Mouse (Mus musculus) MEL (cell line): ENCODE measurements at regions not wholly inside any gene's neighbourhood (a gene's known extent, or its start where the extent isn't known, plus 50 kb on each side); places are given as distances from the start of the nearest gene placed in this dataset.

Source experiments
- DNase-seq: peaks from one replicate; pipeline ENCODE4 v3.0.0; 2011; ENCODE audit warnings: low read depth, low spot score
- H3K27ac ChIP-seq: 2 replicates; pipeline ENCODE4 v1.5.1; 2012; ENCODE audit warnings: low read depth, mild to moderate bottlenecking, control low read depth, low read length, moderate library complexity; ENCODE audit not compliant: control insufficient read depth
- H3K27me3 ChIP-seq, 2 experiments: fragments of 150-350 bp in 1 of 2; sonication (generic) in 1 of 2; 2 replicates each; pipeline ENCODE4 v1.6.1; 2012; ENCODE audit warnings: low read length in 2 of 2, mild to moderate bottlenecking in 2 of 2, improper control_type of control experiment in 1 of 2, moderate library complexity in 1 of 2; ENCODE audit not compliant: insufficient read depth in 2 of 2, control insufficient read depth in 1 of 2
- H3K36me3 ChIP-seq, 2 experiments: 2 replicates each; pipeline ENCODE4 v1.6.1; 2012 to 2014; ENCODE audit warnings: low read length in 2 of 2, improper control_type of control experiment in 1 of 2, inconsistent platforms in 1 of 2, mild to moderate bottlenecking in 1 of 2; ENCODE audit not compliant: insufficient read depth in 2 of 2, control insufficient read depth in 1 of 2
- H3K4me1 ChIP-seq, 2 experiments: fragments of 150-350 bp in 1 of 2; sonication (generic) in 1 of 2; 2 replicates each; pipeline ENCODE4 v1.6.1; 2012; ENCODE audit warnings: low read length in 2 of 2, improper control_type of control experiment in 1 of 2, mild to moderate bottlenecking in 1 of 2; ENCODE audit not compliant: insufficient read depth in 2 of 2, control insufficient read depth in 1 of 2
- H3K4me3 ChIP-seq, 2 experiments: fragments of 150-350 bp in 1 of 2; sonication (generic) in 1 of 2; 2 replicates each; pipeline ENCODE4 v1.5.1; 2012; ENCODE audit warnings: low read depth in 2 of 2, low read length in 2 of 2, mild to moderate bottlenecking in 2 of 2, moderate library complexity in 2 of 2, control low read depth in 1 of 2, improper control_type of control experiment in 1 of 2; ENCODE audit not compliant: control insufficient read depth in 1 of 2, insufficient read depth in 1 of 2
- H3K79me2 ChIP-seq: 2 replicates; pipeline ENCODE4 v1.6.1; 2012; ENCODE audit warnings: mild to moderate bottlenecking, low read length, moderate library complexity; ENCODE audit not compliant: control insufficient read depth, poor library complexity, insufficient read depth
- H3K9ac ChIP-seq: 2 replicates; pipeline ENCODE4 v1.6.1; 2012; ENCODE audit warnings: low read depth, mild to moderate bottlenecking, control low read depth, low read length, moderate library complexity; ENCODE audit not compliant: control insufficient read depth, poor library complexity, severe bottlenecking
- H3K9me3 ChIP-seq: fragments of 150-350 bp; sonication (generic); replicated peaks from 2 replicates; pipeline ENCODE4 v1.6.1; 2012; ENCODE audit warnings: mild to moderate bottlenecking, low read length, improper control_type of control experiment, moderate library complexity; ENCODE audit not compliant: insufficient read depth
- BHLHE40 ChIP-seq: IDR thresholded peaks from 2 replicates; pipeline ENCODE4 v1.6.1; 2012; ENCODE audit warnings: low read depth, mild to moderate bottlenecking, inconsistent platforms, low read length, improper control_type of control experiment, borderline replicate concordance
- CHD1 ChIP-seq: IDR thresholded peaks from 2 replicates; pipeline ENCODE4 v1.6.1; 2012; ENCODE audit warnings: low read depth, mild to moderate bottlenecking, inconsistent platforms, low read length, improper control_type of control experiment
- ETS1 ChIP-seq: IDR thresholded peaks from 2 replicates; pipeline ENCODE4 v1.6.1; 2012; ENCODE audit warnings: low read depth, mild to moderate bottlenecking, inconsistent platforms, low read length, improper control_type of control experiment, moderate library complexity
- GABPA ChIP-seq: IDR thresholded peaks from 2 replicates; pipeline ENCODE4 v1.6.1; 2012; ENCODE audit warnings: low read depth, mild to moderate bottlenecking, inconsistent platforms, low read length, improper control_type of control experiment, moderate library complexity
- GATA1 ChIP-seq: IDR thresholded peaks from 2 replicates; pipeline ENCODE4 v1.6.1; 2011; ENCODE audit warnings: low read depth, low read length, improper control_type of control experiment
- MAFK ChIP-seq: IDR thresholded peaks from 2 replicates; pipeline ENCODE4 v1.6.1; 2011; ENCODE audit warnings: low read depth, mild to moderate bottlenecking, low read length, improper control_type of control experiment, borderline replicate concordance
- MAZ ChIP-seq: IDR thresholded peaks from 2 replicates; pipeline ENCODE4 v1.6.1; 2012; ENCODE audit warnings: low read depth, mild to moderate bottlenecking, inconsistent platforms, low read length, improper control_type of control experiment
- MEF2A ChIP-seq: IDR thresholded peaks from 2 replicates; pipeline ENCODE4 v1.6.1; 2014; ENCODE audit warnings: low read depth, mild to moderate bottlenecking, inconsistent platforms, low read length, improper control_type of control experiment; ENCODE audit not compliant: poor library complexity, insufficient replicate concordance, severe bottlenecking; ENCODE audit errors: extremely low read depth
- MXI1 ChIP-seq: IDR thresholded peaks from 2 replicates; pipeline ENCODE4 v1.6.1; 2011; ENCODE audit warnings: mild to moderate bottlenecking, low read depth, low read length, improper control_type of control experiment
- MYC ChIP-seq: IDR thresholded peaks from 2 replicates; pipeline ENCODE4 v1.6.1; 2011; ENCODE audit warnings: low read depth, mild to moderate bottlenecking, low read length, improper control_type of control experiment, moderate library complexity
- NELFE ChIP-seq: IDR thresholded peaks from 2 replicates; pipeline ENCODE4 v1.6.1; 2011; ENCODE audit warnings: low read depth, low read length, improper control_type of control experiment
- POLR2A ChIP-seq, 2 experiments: IDR thresholded peaks; 2 replicates each; pipeline ENCODE4 v1.6.1; 2011 to 2012; ENCODE audit warnings: low read length in 2 of 2, mild to moderate bottlenecking in 2 of 2, control low read depth in 1 of 2, improper control_type of control experiment in 1 of 2, low read depth in 1 of 2, moderate library complexity in 1 of 2; ENCODE audit not compliant: control insufficient read depth in 1 of 2, insufficient read depth in 1 of 2, poor library complexity in 1 of 2
- POLR2AphosphoS2 ChIP-seq: IDR thresholded peaks from 2 replicates; pipeline ENCODE4 v1.6.1; 2011; ENCODE audit warnings: low read length, improper control_type of control experiment
- POLR2AphosphoS5 ChIP-seq: IDR thresholded peaks from 2 replicates; pipeline ENCODE4 v1.6.1; 2012; ENCODE audit warnings: low read depth, borderline replicate concordance, mild to moderate bottlenecking, inconsistent platforms, low read length, moderate library complexity, mixed read lengths
- RCOR1 ChIP-seq: IDR thresholded peaks from 2 replicates; pipeline ENCODE4 v1.6.1; 2012; ENCODE audit warnings: low read depth, mild to moderate bottlenecking, inconsistent platforms, low read length, improper control_type of control experiment
- SIN3A ChIP-seq: IDR thresholded peaks from 2 replicates; pipeline ENCODE4 v1.6.1; 2012; ENCODE audit warnings: low read length, improper control_type of control experiment, inconsistent platforms
- SMC3 ChIP-seq: IDR thresholded peaks from 2 replicates; pipeline ENCODE4 v1.6.1; 2011; ENCODE audit warnings: low read depth, low read length, improper control_type of control experiment
- TBP ChIP-seq: IDR thresholded peaks from 2 replicates; pipeline ENCODE4 v1.8.0; 2011; ENCODE audit warnings: low read depth, low read length, improper control_type of control experiment
- TCF12 ChIP-seq: IDR thresholded peaks from 2 replicates; pipeline ENCODE4 v1.6.1; 2014; ENCODE audit warnings: low read depth, mild to moderate bottlenecking, inconsistent platforms, low read length, improper control_type of control experiment, moderate library complexity
- UBTF ChIP-seq: IDR thresholded peaks from 2 replicates; pipeline ENCODE4 v1.6.1; 2012; ENCODE audit warnings: low read depth, mild to moderate bottlenecking, inconsistent platforms, low read length, improper control_type of control experiment, moderate library complexity, borderline replicate concordance; ENCODE audit not compliant: insufficient read depth
- USF1 ChIP-seq: IDR thresholded peaks from 2 replicates; pipeline ENCODE4 v1.6.1; 2014; ENCODE audit warnings: low read depth, mild to moderate bottlenecking, inconsistent platforms, low read length, improper control_type of control experiment, moderate library complexity
- USF2 ChIP-seq, 2 experiments: IDR thresholded peaks; 2 replicates each; pipeline ENCODE4 v1.6.1; 2011 to 2012; ENCODE audit warnings: improper control_type of control experiment in 2 of 2, low read length in 2 of 2, borderline replicate concordance in 1 of 2, inconsistent platforms in 1 of 2, low read depth in 1 of 2, mild to moderate bottlenecking in 1 of 2; ENCODE audit not compliant: insufficient read depth in 1 of 2
- ZKSCAN1 ChIP-seq: IDR thresholded peaks from 2 replicates; pipeline ENCODE4 v1.6.1; 2012; ENCODE audit warnings: low read depth, mild to moderate bottlenecking, inconsistent platforms, low read length, improper control_type of control experiment, moderate library complexity

GRCm38 (mm10) chr17:78141136-78141535 lies 58.9 kb upstream of the Crim1 start:
- Histone ChIP-seq H3K27ac (no peak overlapping the region), H3K27me3 (no peaks in the 10 kb centered on the region), H3K4me3 (no peak overlapping the region), H3K36me3 (no peaks in the 10 kb centered on the region), H3K4me1 (no peaks in the 10 kb centered on the region), H3K9ac (no peak overlapping the region), H3K9me3 (no peaks in the 10 kb centered on the region), H3K79me2 (no peaks in the 10 kb centered on the region)
- DNase-seq: no peak
- TF ChIP-seq BHLHE40: no peak
- no peak for TF ChIP-seq CHD1
- TF ChIP-seq SMC3: no peak
- no peak for TF ChIP-seq TBP
- no peak for TF ChIP-seq MAZ
- TF ChIP-seq NELFE: no peak
- no peak for TF ChIP-seq TCF12
- TF ChIP-seq GATA1: no peak
- TF ChIP-seq POLR2A (IDR thresholded peaks at IDR 0.05; ENCODE audit: control insufficient read depth in 1 of 2, insufficient read depth in 1 of 2, low read depth in 1 of 2, low read length in 2 of 2, poor library complexity in 1 of 2): no peak
- TF ChIP-seq POLR2AphosphoS2: no peak
- no peak for TF ChIP-seq ETS1
- no peak for TF ChIP-seq MXI1
- no peak for TF ChIP-seq SIN3A
- TF ChIP-seq USF1: no peak
- TF ChIP-seq MAFK: no peak
- TF ChIP-seq ZKSCAN1: no peak
- no peak for TF ChIP-seq MYC

GRCm38 (mm10) chr17:78142431-78142830 lies 57.6 kb upstream of the Crim1 start:
- Histone ChIP-seq H3K9ac (no peak overlapping the region), H3K4me3 (no peak overlapping the region), H3K27ac (no peak overlapping the region), H3K9me3 (no peaks in the 10 kb centered on the region), H3K27me3 (no peaks in the 10 kb centered on the region), H3K4me1 (no peaks in the 10 kb centered on the region), H3K79me2 (no peaks in the 10 kb centered on the region), H3K36me3 (no peaks in the 10 kb centered on the region)
- no peak for TF ChIP-seq RCOR1
- no peak for TF ChIP-seq TCF12
- no peak for TF ChIP-seq UBTF
- no peak for TF ChIP-seq GABPA
- no peak for TF ChIP-seq ETS1
- no peak for TF ChIP-seq POLR2AphosphoS5
- TF ChIP-seq MEF2A: no peak
- TF ChIP-seq USF2 (IDR thresholded peaks at IDR 0.05; ENCODE audit: borderline replicate concordance in 1 of 2, insufficient read depth in 1 of 2, low read depth in 1 of 2, low read length in 2 of 2): no peak
- no peak for DNase-seq
